ENCODE assay signal across 21 mouse cellular contexts in genomic region chr7:105635726-105636125, GRCm38 (mm10). TPM values are rescaled to one million over a fixed set of nuclear protein-coding genes. Genes with fewer than 3 reads are reported as not detected.
DNase-seq lines count a peak whose midpoint lies in the region; ATAC-seq lines count a peak whose summit lies in the region.
"Had no signal": no experiment of that assay in that cellular context is flagged by ENCODE, and none has a peak within 500 bp of the region (broad histone marks: within the 10 kb centered on the region; RNA-seq: fewer than 3 reads in every experiment).

No protein-coding gene starts in this region.

- H3K4me2 ChIP-seq in forebrain, embryonic 13.5 days: no peak overlapping the region
- no peak overlapping the region for H3K4me2 ChIP-seq in forebrain, embryonic 16.5 days (ENCODE audit: low read length)
- H3K4me2 ChIP-seq in midbrain, embryonic 13.5 days (replicated peaks): no peak overlapping the region
- no peak overlapping the region for H3K4me2 ChIP-seq in neural tube, embryonic 14.5 days (ENCODE audit: low read depth, low read length)
- H3K4me2 ChIP-seq: hindbrain, embryonic 12.5 days; liver, embryonic 12.5 days had no signal

- ATAC-seq in forebrain, embryonic 13.5 days: no peak
- no peak for ATAC-seq in forebrain, embryonic 16.5 days
- ATAC-seq in midbrain, embryonic 13.5 days: no peak
- ATAC-seq in neural tube, embryonic 14.5 days (ENCODE audit: low read depth): no peak
- ATAC-seq: activated CD4-positive, CD25-positive, alpha-beta regulatory T cell, adult 4 months; CD4-positive, CD25-positive, alpha-beta regulatory T cell, adult 4 months; intestine, embryonic 16.5 days; liver, embryonic 12.5 days; Patski had no signal

- peaks cover 32% of the 10 kb centered on the region for H3K36me3 ChIP-seq in forebrain, embryonic 13.5 days (ENCODE audit: poor library complexity, severe bottlenecking)
- H3K36me3 ChIP-seq in forebrain, embryonic 16.5 days (ENCODE audit: control insufficient read depth, insufficient read depth): peaks cover 10% of the 10 kb centered on the region; the same call in 1 of the 2 replicates
- peaks cover 27% of the 10 kb centered on the region for H3K36me3 ChIP-seq in midbrain, embryonic 13.5 days
- peaks cover 34% of the 10 kb centered on the region for H3K36me3 ChIP-seq in midbrain, embryonic 10.5 days
- H3K36me3 ChIP-seq in neural tube, embryonic 14.5 days (ENCODE audit: control insufficient read depth, insufficient read depth, low read length): peaks cover 14% of the 10 kb centered on the region

- H3K9ac ChIP-seq in forebrain, embryonic 13.5 days: 0 out of 2 replicates have a peak overlapping the region, but pooled peaks have one; percentile 5
- H3K9ac ChIP-seq in forebrain, embryonic 16.5 days (replicated peaks; ENCODE audit: low read depth, low read length): no peak overlapping the region
- H3K9ac ChIP-seq in midbrain, embryonic 13.5 days (replicated peaks): no peak overlapping the region
- no peak overlapping the region for H3K9ac ChIP-seq in neural tube, embryonic 14.5 days (replicated peaks; ENCODE audit: low read depth, low read length)
- H3K9ac ChIP-seq: hindbrain, embryonic 12.5 days; liver, embryonic 12.5 days had no signal

- DNase-seq in heart, postnatal 25 days (ENCODE audit: low spot score): peak; percentile 38
- DNase-seq in heart, adult 8-10 months (ENCODE audit: low spot score): no peak
- no peak for DNase-seq in midbrain, embryonic 10.5 days (ENCODE audit: low spot score)
- DNase-seq in natural killer cell, adult 2 months (ENCODE audit: low spot score in 2 of 2): no peak
- DNase-seq: adrenal gland, postnatal 36 days; kidney, postnatal 36 days; layer of hippocampus, adult 9-11 months; right cerebral cortex, postnatal 25 days; thymus, postnatal 4 days had no signal

- H3K27me3 ChIP-seq in forebrain, embryonic 13.5 days: no peaks in the 10 kb centered on the region
- H3K27me3 ChIP-seq in forebrain, embryonic 16.5 days (replicated peaks; ENCODE audit: control insufficient read depth, insufficient read depth, low read length): no peaks in the 10 kb centered on the region
- no peaks in the 10 kb centered on the region for H3K27me3 ChIP-seq in midbrain, embryonic 13.5 days
- H3K27me3 ChIP-seq in midbrain, embryonic 10.5 days (ENCODE audit: low read depth, poor library complexity, severe bottlenecking): peaks cover 31% of the 10 kb centered on the region
- no peaks in the 10 kb centered on the region for H3K27me3 ChIP-seq in neural tube, embryonic 14.5 days (ENCODE audit: control insufficient read depth, insufficient read depth, low read length)
- H3K27me3 ChIP-seq: hindbrain, embryonic 12.5 days; Patski had no signal

- no peak overlapping the region for H3K27ac ChIP-seq in forebrain, embryonic 13.5 days
- H3K27ac ChIP-seq in forebrain, embryonic 16.5 days (ENCODE audit: low read length): no peak overlapping the region
- H3K27ac ChIP-seq in midbrain, embryonic 13.5 days: 0 out of 2 replicates have a peak overlapping the region, but pooled peaks have one; percentile 3
- no peak overlapping the region for H3K27ac ChIP-seq in midbrain, embryonic 10.5 days (replicated peaks)
- H3K27ac ChIP-seq in neural tube, embryonic 14.5 days (ENCODE audit: low read depth, low read length): peak overlapping the region; percentile 70; the same call in 1 of the 2 replicates
- H3K27ac ChIP-seq: forebrain, embryonic 10.5 days; hindbrain, embryonic 12.5 days; liver, embryonic 12.5 days had no signal

- H3K9me3 ChIP-seq in forebrain, embryonic 13.5 days (replicated peaks): no peaks in the 10 kb centered on the region
- no peaks in the 10 kb centered on the region for H3K9me3 ChIP-seq in forebrain, embryonic 16.5 days (ENCODE audit: control insufficient read depth, low read length)
- no peaks in the 10 kb centered on the region for H3K9me3 ChIP-seq in midbrain, embryonic 13.5 days
- no peaks in the 10 kb centered on the region for H3K9me3 ChIP-seq in midbrain, embryonic 10.5 days (replicated peaks)
- H3K9me3 ChIP-seq in neural tube, embryonic 14.5 days (ENCODE audit: control insufficient read depth, low read length): no peaks in the 10 kb centered on the region
- H3K9me3 ChIP-seq: forebrain, embryonic 10.5 days; hindbrain, embryonic 12.5 days; liver, embryonic 12.5 days; megakaryocyte, embryonic 14.5 days had no signal

- peaks cover 37% of the 10 kb centered on the region for H3K4me1 ChIP-seq in forebrain, embryonic 13.5 days
- peaks cover 36% of the 10 kb centered on the region for H3K4me1 ChIP-seq in forebrain, embryonic 16.5 days (replicated peaks; ENCODE audit: control insufficient read depth, insufficient read depth, low read length)
- peaks cover 51% of the 10 kb centered on the region for H3K4me1 ChIP-seq in midbrain, embryonic 13.5 days (replicated peaks)
- H3K4me1 ChIP-seq in midbrain, embryonic 10.5 days: peaks cover 58% of the 10 kb centered on the region
- peaks cover 38% of the 10 kb centered on the region for H3K4me1 ChIP-seq in neural tube, embryonic 14.5 days (ENCODE audit: control insufficient read depth, insufficient read depth, low read length)

- 90% methylated on average over 2 of the region's 2 CpGs for WGBS in forebrain, embryonic 13.5 days
- 86% methylated on average over 2 of the region's 2 CpGs for WGBS in forebrain, embryonic 16.5 days
- 97% methylated on average over 2 of the region's 2 CpGs for WGBS in midbrain, embryonic 13.5 days
- 96% methylated on average over 2 of the region's 2 CpGs for WGBS in midbrain, embryonic 10.5 days
- 90% methylated on average over 2 of the region's 2 CpGs for WGBS in neural tube, embryonic 14.5 days

- intact Hi-C loops in heart, postnatal 25 days (cut with DNase I): loop anchor here (5.0 kb wide), 1 partner anchor 83 kb away; the partner anchor contains the start of gene Smpd1

- H3K4me3 ChIP-seq in forebrain, embryonic 13.5 days: no peak overlapping the region
- H3K4me3 ChIP-seq in forebrain, embryonic 16.5 days (replicated peaks; ENCODE audit: low read length): no peak overlapping the region
- no peak overlapping the region for H3K4me3 ChIP-seq in midbrain, embryonic 13.5 days (replicated peaks)
- H3K4me3 ChIP-seq in midbrain, embryonic 10.5 days: no peak overlapping the region
- H3K4me3 ChIP-seq in neural tube, embryonic 14.5 days (ENCODE audit: low read depth, low read length): no peak overlapping the region
- H3K4me3 ChIP-seq: forebrain, embryonic 10.5 days; hindbrain, embryonic 12.5 days; liver, embryonic 12.5 days; megakaryocyte, embryonic 14.5 days had no signal

RNA-seq across cellular contexts. Expression of gene Trim3, which starts 2.4 kb away (rescaled TPM):
- 45.0 and 51.6 TPM in 2 replicates for polyA plus RNA-seq in forebrain, embryonic 13.5 days (2015; fragmentation: Nextera tagmentation; extraction: Ambion mirVana)
- 77.5 and 95.0 TPM in 2 replicates for polyA plus RNA-seq in forebrain, embryonic 16.5 days (2015; fragmentation: Nextera tagmentation; extraction: Ambion mirVana)
- total RNA-seq in heart, postnatal 25 days (2021): 10 to 100 TPM; 22.8 to 24.3 TPM
- 10 to 100 TPM; 21.2 to 26.8 (median 23.5) TPM for total RNA-seq in heart, adult 8-10 months (2022)
- 65.4 and 74.5 TPM in 2 replicates for polyA plus RNA-seq in midbrain, embryonic 13.5 days (2015; fragmentation: Nextera tagmentation; extraction: Ambion mirVana)
- polyA plus RNA-seq in midbrain, embryonic 10.5 days (2016; fragmentation: Nextera tagmentation; extraction: Ambion mirVana): 30.3 and 36.0 TPM in 2 replicates
- 92.3 and 93.1 TPM in 2 replicates for polyA plus RNA-seq in neural tube, embryonic 14.5 days (2014; fragmentation: Nextera tagmentation; extraction: Ambion mirVana)

RNA-seq across cellular contexts. Expression of gene Timm10b, which starts 4.1 kb away (rescaled TPM):
- 154 and 163 TPM in 2 replicates for polyA plus RNA-seq in forebrain, embryonic 13.5 days (2015; fragmentation: Nextera tagmentation; extraction: Ambion mirVana)
- 124 and 125 TPM in 2 replicates for polyA plus RNA-seq in forebrain, embryonic 16.5 days (2015; fragmentation: Nextera tagmentation; extraction: Ambion mirVana)
- 10 to 100 TPM; 80.9 to 90.1 TPM for total RNA-seq in heart, postnatal 25 days (2021)
- total RNA-seq in heart, adult 8-10 months (2022): 10 to 100 TPM; 75.1 to 86.0 (median 79.7) TPM
- polyA plus RNA-seq in midbrain, embryonic 13.5 days (2015; fragmentation: Nextera tagmentation; extraction: Ambion mirVana): 146 and 151 TPM in 2 replicates
- polyA plus RNA-seq in midbrain, embryonic 10.5 days (2016; fragmentation: Nextera tagmentation; extraction: Ambion mirVana): 164 TPM in 2 replicates
- 155 and 163 TPM in 2 replicates for polyA plus RNA-seq in neural tube, embryonic 14.5 days (2014; fragmentation: Nextera tagmentation; extraction: Ambion mirVana)

RNA-seq across cellular contexts. Expression of gene Arfip2, which starts 4.5 kb away (rescaled TPM):
- polyA plus RNA-seq in forebrain, embryonic 13.5 days (2015; fragmentation: Nextera tagmentation; extraction: Ambion mirVana): 76.1 and 76.4 TPM in 2 replicates
- 84.4 and 86.7 TPM in 2 replicates for polyA plus RNA-seq in forebrain, embryonic 16.5 days (2015; fragmentation: Nextera tagmentation; extraction: Ambion mirVana)
- total RNA-seq in heart, postnatal 25 days (2021): 10 to 100 TPM; 16.4 to 17.1 TPM
- total RNA-seq in heart, adult 8-10 months (2022): 10 to 100 TPM; 11.5 to 14.1 (median 13.0) TPM
- polyA plus RNA-seq in midbrain, embryonic 13.5 days (2015; fragmentation: Nextera tagmentation; extraction: Ambion mirVana): 75.6 and 79.9 TPM in 2 replicates
- polyA plus RNA-seq in midbrain, embryonic 10.5 days (2016; fragmentation: Nextera tagmentation; extraction: Ambion mirVana): 57.5 and 67.3 TPM in 2 replicates
- 84.7 and 87.5 TPM in 2 replicates for polyA plus RNA-seq in neural tube, embryonic 14.5 days (2014; fragmentation: Nextera tagmentation; extraction: Ambion mirVana)

RNA-seq across cellular contexts. Expression of gene Gm45799, which starts 4.6 kb away (rescaled TPM):
- polyA plus RNA-seq in forebrain, embryonic 13.5 days (2015; fragmentation: Nextera tagmentation; extraction: Ambion mirVana): 7.7 and 17.8 TPM in 2 replicates
- polyA plus RNA-seq in forebrain, embryonic 16.5 days (2015; fragmentation: Nextera tagmentation; extraction: Ambion mirVana): 4.6 and 9.1 TPM in 2 replicates
- 1 to 10 TPM; 3.3 to 4.0 TPM for total RNA-seq in heart, postnatal 25 days (2021)
- total RNA-seq in heart, adult 8-10 months (2022): 1 to 10 TPM; 1.1 to 6.9 (median 1.8) TPM
- polyA plus RNA-seq in midbrain, embryonic 13.5 days (2015; fragmentation: Nextera tagmentation; extraction: Ambion mirVana): 14.7 and 15.1 TPM in 2 replicates
- 8.1 and 12.0 TPM in 2 replicates for polyA plus RNA-seq in midbrain, embryonic 10.5 days (2016; fragmentation: Nextera tagmentation; extraction: Ambion mirVana)
- 6.1 and 31.1 TPM in 2 replicates for polyA plus RNA-seq in neural tube, embryonic 14.5 days (2014; fragmentation: Nextera tagmentation; extraction: Ambion mirVana)

RNA-seq across cellular contexts. Expression of gene Dnhd1, which starts 14.9 kb away (rescaled TPM):
- polyA plus RNA-seq in forebrain, embryonic 13.5 days (2015; fragmentation: Nextera tagmentation; extraction: Ambion mirVana): 0.98 and 1.0 TPM in 2 replicates
- 1.0 and 1.3 TPM in 2 replicates for polyA plus RNA-seq in forebrain, embryonic 16.5 days (2015; fragmentation: Nextera tagmentation; extraction: Ambion mirVana)
- under 1 TPM; 0.65 to 0.73 TPM for total RNA-seq in heart, postnatal 25 days (2021)
- under 1 TPM; 0.20 to 0.73 (median 0.61) TPM for total RNA-seq in heart, adult 8-10 months (2022)
- polyA plus RNA-seq in midbrain, embryonic 13.5 days (2015; fragmentation: Nextera tagmentation; extraction: Ambion mirVana): 1.7 and 2.5 TPM in 2 replicates
- 0.40 and 0.41 TPM in 2 replicates for polyA plus RNA-seq in midbrain, embryonic 10.5 days (2016; fragmentation: Nextera tagmentation; extraction: Ambion mirVana)
- 2.0 and 2.8 TPM in 2 replicates for polyA plus RNA-seq in neural tube, embryonic 14.5 days (2014; fragmentation: Nextera tagmentation; extraction: Ambion mirVana)

Comparison
In these comparisons a context has a peak if more than half of its experiments do, and no peak if none do; other contexts are left out.
1. H3K27ac ChIP-seq: peak in midbrain, embryonic 13.5 days (single experiment) and neural tube, embryonic 14.5 days (single experiment); none in forebrain, embryonic 13.5 days (single experiment), forebrain, embryonic 16.5 days (single experiment) and midbrain, embryonic 10.5 days (single experiment).